Mouse (Mus musculus): ENCODE results near the gene Ceacam19. TPM values are rescaled to one million over a fixed set of nuclear protein-coding genes. Genes with fewer than 3 reads are reported as not detected.
A peak's percentile ranks its signal among the peaks of the same experiment; 100 is the strongest.

Gene Ceacam19
- polyA plus RNA-seq, 1 experiment = not detected

- Histone ChIP-seq H3K4me3 (ENCODE audit: low read depth, low read length) (no peak overlapping the region), H3K27ac (ENCODE audit: insufficient read depth, low read depth, low read length) (peak overlapping the region; percentile 24; the same call in 1 of the 2 replicates), H3K4me1 (ENCODE audit: control insufficient read depth, insufficient read depth, insufficient read length, low read length) (peaks cover 3% of the 10 kb centered on the region), H3K27me3 (ENCODE audit: control insufficient read depth, insufficient read depth, low read length) (no peaks in the 10 kb centered on the region), H3K36me3 (ENCODE audit: control insufficient read depth, insufficient read depth, low read length) (no peaks in the 10 kb centered on the region)
- TF ChIP-seq POLR2A (IDR thresholded peaks at IDR 0.05; ENCODE audit: low read depth, low read length) (no peak), CTCF (IDR thresholded peaks at IDR 0.05; ENCODE audit: extremely low read depth, insufficient read length, insufficient replicate concordance, low read depth, low read length) (no peak)
- WGBS = 84% methylated on average over 5 of the region's 5 CpGs
Observed at GRCm38 (mm10) chr7:19928486-19928885, 40.7 kb upstream of the Ceacam19 start.

- Histone ChIP-seq H3K4me1 (ENCODE audit: control insufficient read depth, insufficient read depth, insufficient read length, low read length) (no peaks in the 10 kb centered on the region), H3K36me3 (ENCODE audit: control insufficient read depth, insufficient read depth, low read length) (no peaks in the 10 kb centered on the region), H3K4me3 (ENCODE audit: low read depth, low read length) (no peak overlapping the region), H3K27ac (ENCODE audit: insufficient read depth, low read depth, low read length) (no peak overlapping the region), H3K27me3 (ENCODE audit: control insufficient read depth, insufficient read depth, low read length) (no peaks in the 10 kb centered on the region)
- 50% methylated on average over 2 of the region's 2 CpGs for WGBS
- TF ChIP-seq POLR2A (IDR thresholded peaks at IDR 0.05; ENCODE audit: low read depth, low read length) (no peak), CTCF (IDR thresholded peaks at IDR 0.05; ENCODE audit: extremely low read depth, insufficient read length, insufficient replicate concordance, low read depth, low read length) (no peak)
Observed at GRCm38 (mm10) chr7:19926849-19927480, 39.2 kb upstream of the Ceacam19 start.

GRCm38 (mm10) chr7:19925376-19925775 lies 37.6 kb upstream of the Ceacam19 start:
- Histone ChIP-seq H3K27ac (ENCODE audit: insufficient read depth, low read depth, low read length) (no peak overlapping the region), H3K4me3 (ENCODE audit: low read depth, low read length) (no peak overlapping the region), H3K36me3 (ENCODE audit: control insufficient read depth, insufficient read depth, low read length) (no peaks in the 10 kb centered on the region), H3K27me3 (ENCODE audit: control insufficient read depth, insufficient read depth, low read length) (no peaks in the 10 kb centered on the region), H3K4me1 (ENCODE audit: control insufficient read depth, insufficient read depth, insufficient read length, low read length) (no peaks in the 10 kb centered on the region)
- TF ChIP-seq CTCF (IDR thresholded peaks at IDR 0.05; ENCODE audit: extremely low read depth, insufficient read length, insufficient replicate concordance, low read depth, low read length) (no peak), POLR2A (IDR thresholded peaks at IDR 0.05; ENCODE audit: low read depth, low read length) (no peak)
- WGBS = 58% methylated on average over 1 of the region's 1 CpGs

- no peak for TF ChIP-seq POLR2A (IDR thresholded peaks at IDR 0.05; ENCODE audit: low read depth, low read length)
- no peak for TF ChIP-seq CTCF (IDR thresholded peaks at IDR 0.05; ENCODE audit: extremely low read depth, insufficient read length, insufficient replicate concordance, low read depth, low read length)
- Histone ChIP-seq H3K4me1 (ENCODE audit: control insufficient read depth, insufficient read depth, insufficient read length, low read length) (no peaks in the 10 kb centered on the region), H3K4me3 (ENCODE audit: low read depth, low read length) (no peak overlapping the region), H3K36me3 (ENCODE audit: control insufficient read depth, insufficient read depth, low read length) (no peaks in the 10 kb centered on the region), H3K27ac (ENCODE audit: insufficient read depth, low read depth, low read length) (no peak overlapping the region), H3K27me3 (ENCODE audit: control insufficient read depth, insufficient read depth, low read length) (no peaks in the 10 kb centered on the region)
- 28% methylated on average over 10 of the region's 15 CpGs for WGBS
Observed at GRCm38 (mm10) chr7:19923797-19924196, 36.0 kb upstream of the Ceacam19 start.

- Histone ChIP-seq H3K27ac (ENCODE audit: insufficient read depth, low read depth, low read length) (no peak overlapping the region), H3K36me3 (ENCODE audit: control insufficient read depth, insufficient read depth, low read length) (peaks cover under 1% of the 10 kb centered on the region; the same call in 1 of the 2 replicates), H3K4me3 (ENCODE audit: low read depth, low read length) (no peak overlapping the region), H3K27me3 (ENCODE audit: control insufficient read depth, insufficient read depth, low read length) (no peaks in the 10 kb centered on the region), H3K4me1 (ENCODE audit: control insufficient read depth, insufficient read depth, insufficient read length, low read length) (no peaks in the 10 kb centered on the region)
- TF ChIP-seq CTCF (IDR thresholded peaks at IDR 0.05; ENCODE audit: extremely low read depth, insufficient read length, insufficient replicate concordance, low read depth, low read length) = no peak
- no peak for TF ChIP-seq POLR2A (IDR thresholded peaks at IDR 0.05; ENCODE audit: low read depth, low read length)
- WGBS = 65% methylated on average over 2 of the region's 2 CpGs
Observed at GRCm38 (mm10) chr7:19923354-19923753, 35.6 kb upstream of the Ceacam19 start.

DNA sequence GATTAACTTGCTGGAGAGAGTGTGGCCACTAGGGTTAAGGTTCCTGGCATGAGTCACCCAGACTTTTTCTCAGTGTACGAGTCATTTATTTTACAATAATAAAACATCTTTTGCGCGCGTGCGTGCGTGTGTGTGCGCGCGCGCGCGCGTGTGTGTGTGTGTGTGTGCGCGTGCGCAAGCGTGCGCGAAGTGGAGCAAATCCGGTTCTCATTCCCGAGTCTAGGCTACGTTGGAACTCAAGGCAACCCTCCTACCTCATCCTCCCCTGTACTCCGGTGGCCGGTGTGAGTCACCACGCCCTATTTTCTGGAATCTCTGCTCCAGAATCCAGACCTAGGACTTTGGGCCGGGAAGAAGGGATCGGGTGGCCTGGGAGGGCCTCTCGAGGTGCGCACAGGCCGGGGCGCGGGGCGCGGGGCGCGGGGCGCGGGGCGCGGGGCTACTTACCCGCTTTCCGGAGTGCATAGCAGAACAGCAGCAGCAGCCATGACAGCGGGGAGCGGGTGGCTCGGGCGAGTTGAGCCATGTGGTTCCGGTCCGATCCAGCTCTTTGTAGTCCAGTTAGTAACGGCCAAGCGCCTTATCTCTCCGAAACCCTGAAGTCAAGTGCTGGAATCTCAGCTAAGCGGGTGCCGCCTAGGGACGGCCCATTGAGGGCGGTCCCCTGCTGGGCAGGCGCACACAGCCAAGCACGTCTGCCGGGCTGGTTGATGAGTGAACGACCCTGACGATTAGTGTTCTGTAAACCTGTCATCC lies 32.9 kb upstream of the Ceacam19 start, which contains the start of gene Pvr:
TSS of gene Pvr (minus strand) at position 655 of the 756 bp plus-strand sequence.
- Histone ChIP-seq H3K27me3 (ENCODE audit: control insufficient read depth, insufficient read depth, low read length) (no peaks in the 10 kb centered on the region), H3K4me1 (ENCODE audit: control insufficient read depth, insufficient read depth, insufficient read length, low read length) (no peaks in the 10 kb centered on the region), H3K4me3 (ENCODE audit: low read depth, low read length) (peak within 1 kb of the TSS; percentile 80), H3K27ac (ENCODE audit: insufficient read depth, low read depth, low read length) (peak within 1 kb of the TSS; percentile 81), H3K36me3 (ENCODE audit: control insufficient read depth, insufficient read depth, low read length) (peaks cover 16% of the 10 kb centered on the region)
- TF ChIP-seq CTCF (IDR thresholded peaks at IDR 0.05; ENCODE audit: extremely low read depth, insufficient read length, insufficient replicate concordance, low read depth, low read length) (no peak), POLR2A (IDR thresholded peaks at IDR 0.05; ENCODE audit: low read depth, low read length) (peak; percentile 36)
- whole genome bisulfite sequencing = under 1% methylated on average over 60 of the region's 60 CpGs

DNA sequence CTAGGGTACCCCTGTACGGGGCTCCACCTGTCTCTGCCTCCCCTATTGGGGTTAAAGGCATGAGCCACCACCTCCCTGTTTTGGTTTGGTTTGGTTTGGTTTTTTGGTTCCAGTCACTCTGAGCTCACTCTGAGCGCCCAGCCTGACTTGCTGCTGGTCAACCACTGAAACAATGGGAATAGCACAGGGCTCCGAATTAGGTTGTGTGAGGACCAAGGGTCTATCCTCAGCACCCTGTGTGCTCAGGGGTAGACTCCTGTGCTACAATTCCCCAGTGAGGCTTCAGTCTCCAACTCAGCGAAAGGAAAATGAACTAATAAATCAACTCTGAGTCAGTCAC lies 32.4 kb upstream of the Ceacam19 start:
- peaks cover 16% of the 10 kb centered on the region for H3K36me3 ChIP-seq (ENCODE audit: control insufficient read depth, insufficient read depth, low read length)
- H3K27ac ChIP-seq (ENCODE audit: insufficient read depth, low read depth, low read length) = peak overlapping the region; percentile 81
- TF ChIP-seq POLR2A (IDR thresholded peaks at IDR 0.05; ENCODE audit: low read depth, low read length) (no peak), CTCF (IDR thresholded peaks at IDR 0.05; ENCODE audit: extremely low read depth, insufficient read length, insufficient replicate concordance, low read depth, low read length) (no peak)
- no peaks in the 10 kb centered on the region for H3K27me3 ChIP-seq (ENCODE audit: control insufficient read depth, insufficient read depth, low read length)
- 12% methylated on average over 4 of the region's 4 CpGs for WGBS
- H3K4me3 ChIP-seq (ENCODE audit: low read depth, low read length) = peak overlapping the region; percentile 80
- no peaks in the 10 kb centered on the region for H3K4me1 ChIP-seq (ENCODE audit: control insufficient read depth, insufficient read depth, insufficient read length, low read length)
